Comparison of ENCODE assay signal across 17 mouse cellular contexts in the genomic region with DNA sequence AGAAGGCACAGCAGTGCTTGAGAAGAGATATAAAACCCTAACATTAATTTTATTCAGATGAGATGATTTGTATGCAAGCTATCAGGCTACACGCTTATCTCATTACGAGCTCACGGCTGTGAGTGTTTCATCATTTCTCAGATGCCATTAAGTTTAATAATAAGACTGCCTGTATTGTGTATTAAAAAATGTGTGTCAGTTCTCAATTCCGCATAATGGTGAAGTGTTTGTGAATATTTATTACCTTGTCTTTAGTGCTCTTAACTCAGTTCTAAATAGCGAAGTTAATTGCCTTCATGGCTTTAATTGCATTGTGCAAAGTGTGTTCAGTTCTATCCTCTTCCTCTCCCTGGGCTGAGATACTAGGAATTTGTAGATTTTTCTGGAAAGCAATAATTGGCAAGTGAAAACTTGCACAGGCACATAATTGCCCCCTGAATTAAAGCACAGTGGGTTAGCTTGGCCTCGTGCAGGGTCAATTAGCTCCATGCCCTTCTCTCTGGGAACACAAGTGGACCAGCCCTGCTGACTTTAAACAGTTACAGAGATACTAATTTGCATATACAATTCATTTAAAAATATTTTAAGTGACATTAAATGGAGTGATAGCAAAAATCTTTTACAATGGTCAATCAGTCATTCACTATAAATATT.
DNase-seq lines count a peak whose midpoint lies in the region; ATAC-seq and TF ChIP-seq lines count a peak whose summit lies in the region.
"Had no signal": no experiment of that assay in that cellular context is flagged by ENCODE, and none has a peak within 500 bp of the region (broad histone marks: within the 10 kb centered on the region; RNA-seq: fewer than 3 reads in every experiment).

No protein-coding gene starts in this region.

- no peak overlapping the region for H3K27ac ChIP-seq in midbrain, embryonic 12.5 days (replicated peaks)
- H3K27ac ChIP-seq in midbrain, embryonic 10.5 days (replicated peaks) = no peak overlapping the region
- H3K27ac ChIP-seq in midbrain, embryonic 13.5 days = no peak overlapping the region
- H3K27ac ChIP-seq in kidney, adult 2 months (ENCODE audit: insufficient read depth, low read depth, low read length) = no peak overlapping the region
- H3K27ac ChIP-seq: heart, embryonic 13.5 days; liver, embryonic 12.5 days had no signal

- no peak for DNase-seq in midbrain, embryonic 10.5 days (ENCODE audit: low spot score)
- peak; percentile 30 for DNase-seq in forelimb bud, embryonic 11.5 days (ENCODE audit: low read depth, low spot score)
- peak; percentile 39 for DNase-seq in retina, embryonic 14.5 days (ENCODE audit: low spot score)
- DNase-seq in gastrocnemius, adult 18-20 months (ENCODE audit: low spot score) = no peak
- no peak for DNase-seq in kidney, adult 2 months
- no peak for DNase-seq in frontal cortex, postnatal 14 days (ENCODE audit: low spot score in 2 of 2)
- DNase-seq: adrenal gland, postnatal 36 days; cerebellum, adult 9-11 months; heart, postnatal 36 days; kidney, postnatal 10 days; thymus, postnatal 14 days had no signal

- ATAC-seq in midbrain, embryonic 12.5 days (ENCODE audit: low FRiP score, low read depth) = peak; percentile 53; the same call in 1 of the 2 replicates
- peak; percentile 73 for ATAC-seq in midbrain, embryonic 13.5 days
- ATAC-seq: intestine, postnatal 0 days; liver, embryonic 12.5 days had no signal

- 70% methylated on average over 6 of the region's 6 CpGs for WGBS in midbrain, embryonic 12.5 days
- WGBS in midbrain, embryonic 10.5 days = 86% methylated on average over 6 of the region's 6 CpGs
- 48% methylated on average over 6 of the region's 6 CpGs for WGBS in midbrain, embryonic 13.5 days
- 72% methylated on average over 6 of the region's 6 CpGs for WGBS in kidney, adult 2 months

- H3K36me3 ChIP-seq in midbrain, embryonic 12.5 days = no peaks in the 10 kb centered on the region
- no peaks in the 10 kb centered on the region for H3K36me3 ChIP-seq in midbrain, embryonic 10.5 days
- H3K36me3 ChIP-seq in midbrain, embryonic 13.5 days = no peaks in the 10 kb centered on the region
- no peaks in the 10 kb centered on the region for H3K36me3 ChIP-seq in kidney, adult 2 months (ENCODE audit: control insufficient read depth, insufficient read depth, low read length)
- H3K36me3 ChIP-seq: heart, embryonic 13.5 days; liver, embryonic 12.5 days had no signal

- H3K9me3 ChIP-seq in midbrain, embryonic 12.5 days = no peaks in the 10 kb centered on the region
- no peaks in the 10 kb centered on the region for H3K9me3 ChIP-seq in midbrain, embryonic 10.5 days (replicated peaks)
- H3K9me3 ChIP-seq in midbrain, embryonic 13.5 days = no peaks in the 10 kb centered on the region
- H3K9me3 ChIP-seq: heart, embryonic 13.5 days; liver, embryonic 12.5 days had no signal

- no peak for TF ChIP-seq POLR2A in kidney, adult 2 months (IDR thresholded peaks at IDR 0.05; ENCODE audit: low read depth, low read length)

- no peak overlapping the region for H3K9ac ChIP-seq in midbrain, embryonic 12.5 days (replicated peaks)
- H3K9ac ChIP-seq in midbrain, embryonic 13.5 days (replicated peaks) = no peak overlapping the region
- H3K9ac ChIP-seq: heart, embryonic 13.5 days; liver, embryonic 12.5 days had no signal

- no peak overlapping the region for H3K4me2 ChIP-seq in midbrain, embryonic 12.5 days (replicated peaks)
- H3K4me2 ChIP-seq in midbrain, embryonic 13.5 days (replicated peaks) = no peak overlapping the region
- H3K4me2 ChIP-seq: heart, embryonic 13.5 days; liver, embryonic 12.5 days had no signal

- no peaks in the 10 kb centered on the region for H3K27me3 ChIP-seq in midbrain, embryonic 12.5 days
- no peaks in the 10 kb centered on the region for H3K27me3 ChIP-seq in midbrain, embryonic 10.5 days (ENCODE audit: low read depth, poor library complexity, severe bottlenecking)
- no peaks in the 10 kb centered on the region for H3K27me3 ChIP-seq in midbrain, embryonic 13.5 days
- H3K27me3 ChIP-seq in kidney, adult 2 months (replicated peaks; ENCODE audit: control insufficient read depth, insufficient read depth, low read length) = no peaks in the 10 kb centered on the region
- H3K27me3 ChIP-seq: heart, embryonic 13.5 days; liver, embryonic 12.5 days had no signal

- peaks cover 3% of the 10 kb centered on the region; the same call in 1 of the 2 replicates for H3K4me1 ChIP-seq in midbrain, embryonic 12.5 days
- H3K4me1 ChIP-seq in midbrain, embryonic 10.5 days = no peaks in the 10 kb centered on the region
- 0 out of 2 replicates have a peak, but pooled peaks cover 4% of the 10 kb centered on the region for H3K4me1 ChIP-seq in midbrain, embryonic 13.5 days (replicated peaks)
- no peaks in the 10 kb centered on the region for H3K4me1 ChIP-seq in kidney, adult 2 months (ENCODE audit: control insufficient read depth, insufficient read depth, low read length)
- H3K4me1 ChIP-seq: heart, embryonic 13.5 days; liver, embryonic 12.5 days had no signal

- H3K4me3 ChIP-seq in midbrain, embryonic 12.5 days = no peak overlapping the region
- no peak overlapping the region for H3K4me3 ChIP-seq in midbrain, embryonic 10.5 days
- no peak overlapping the region for H3K4me3 ChIP-seq in midbrain, embryonic 13.5 days (replicated peaks)
- H3K4me3 ChIP-seq in kidney, adult 2 months (ENCODE audit: insufficient read depth, low read depth, low read length) = no peak overlapping the region
- H3K4me3 ChIP-seq: erythroblast, embryonic 14.5 days; heart, embryonic 13.5 days; liver, embryonic 12.5 days had no signal

- no peak for TF ChIP-seq CTCF in kidney, adult 2 months (conservative IDR thresholded peaks at IDR 0.05; ENCODE audit: insufficient read depth, insufficient read length, low read depth, low read length)

Comparison
In these comparisons a context has a peak if more than half of its experiments do, and no peak if none do; other contexts are left out.
1. DNase-seq: peak in forelimb bud, embryonic 11.5 days (single experiment) and retina, embryonic 14.5 days (single experiment); none in midbrain, embryonic 10.5 days (single experiment), gastrocnemius, adult 18-20 months (single experiment), kidney, adult 2 months (single experiment) and frontal cortex, postnatal 14 days (0 of 2).